Mouse (Mus musculus) small intestine, adult 2 months (tissue): ENCODE results near the gene Abhd2.
"Not testable (repeated sequence)": the region's sequence is repeated elsewhere in the genome, so short reads cannot be mapped to it uniquely, and the experiment has no call there.

ENCODE experiments used
- CTCF ChIP-seq: fragments of 200-500 bp; IDR thresholded peaks from 2 replicates; pipeline ENCODE4 v1.5.1; 2012; ENCODE audit warnings: low read depth, mild to moderate bottlenecking, control low read depth, inconsistent platforms, low read length, moderate library complexity, mixed read lengths; ENCODE audit not compliant: insufficient replicate concordance, insufficient read length; ENCODE audit errors: extremely low read depth
- POLR2A ChIP-seq: fragments of 200-500 bp; IDR thresholded peaks from 2 replicates; pipeline ENCODE4 v1.6.1; 2012; ENCODE audit warnings: low read depth, mild to moderate bottlenecking, control low read depth, inconsistent platforms, low read length, moderate library complexity

GRCm38 (mm10) chr7:79283671-79283941, 10.6 kb downstream of the Abhd2 start:
- TF ChIP-seq POLR2A, CTCF: not testable (repeated sequence)
